Mouse (Mus musculus) ES-Bruce4 (cell line): ENCODE measurements at regions not wholly inside any gene's neighbourhood (a gene's known extent, or its start where the extent isn't known, plus 50 kb on each side); places are given as distances from the start of the nearest gene placed in this dataset.

Source experiments
- CTCF ChIP-seq: IDR thresholded peaks from one replicate; pipeline ENCODE4 v1.8.1; 2011; ENCODE audit warnings: low read depth, low read length
- EP300 ChIP-seq: IDR thresholded peaks from 2 replicates; pipeline ENCODE4 v1.6.1; 2011; ENCODE audit warnings: low read depth, low read length; ENCODE audit not compliant: insufficient read depth
- POLR2A ChIP-seq: IDR thresholded peaks from one replicate; pipeline ENCODE4 v1.8.1; 2011; ENCODE audit warnings: low read length; ENCODE audit not compliant: insufficient read depth

GRCm38 (mm10) chr5:35174318-35174717, 68.8 kb upstream of the Lrpap1 start:
- no peak for TF ChIP-seq CTCF
- no peak for TF ChIP-seq POLR2A
- no peak for TF ChIP-seq EP300
